Mouse (Mus musculus): ENCODE data around the gene Tbc1d2b. TPM values are rescaled to one million over a fixed set of nuclear protein-coding genes. Genes with fewer than 3 reads are reported as not detected.

Tbc1d2b gene
- polyA plus RNA-seq, 1 experiment: 2.9 TPM

DNA sequence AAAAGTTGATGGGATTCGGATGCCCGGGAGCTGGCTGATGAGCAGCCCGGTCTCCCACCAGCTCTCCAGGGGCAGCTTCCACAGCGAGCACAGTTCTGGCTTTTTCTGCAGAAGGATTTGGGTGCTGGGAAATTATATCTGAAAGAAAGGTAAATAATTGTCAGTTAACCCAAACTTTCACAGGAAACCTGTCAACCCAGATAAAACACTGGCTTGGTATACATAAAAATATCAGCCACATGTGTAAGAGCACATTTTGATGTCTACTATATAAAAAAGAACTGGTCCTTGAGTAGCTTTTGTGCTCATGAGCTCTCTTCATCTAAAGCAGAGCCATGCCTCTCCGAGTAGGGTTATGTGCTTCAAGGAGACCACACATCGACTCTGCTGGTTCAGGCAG, 29.6 kb downstream of the Tbc1d2b start:
- TF ChIP-seq CEBPB (IDR thresholded peaks at IDR 0.05; ENCODE audit: insufficient read depth, poor library complexity, severe bottlenecking) (no peak), MYOD1 (IDR thresholded peaks at IDR 0.05; ENCODE audit: control insufficient read depth in 1 of 3, insufficient read length in 2 of 3, low read depth in 2 of 3) (no peak), SRF (IDR thresholded peaks at IDR 0.05; ENCODE audit: control insufficient read depth, insufficient read length, low read depth) (no peak), TCF3 (IDR thresholded peaks at IDR 0.05; ENCODE audit: insufficient read length, low read depth) (no peak), REST (IDR thresholded peaks at IDR 0.05; ENCODE audit: insufficient read depth, insufficient read length) (no peak), MYOG (IDR thresholded peaks at IDR 0.05; ENCODE audit: control insufficient read depth in 1 of 3, insufficient read depth in 1 of 3, insufficient read length in 2 of 3, low read depth in 2 of 3) (no peak), MAX (IDR thresholded peaks at IDR 0.05; ENCODE audit: low read depth) (no peak), POLR2A (IDR thresholded peaks at IDR 0.05; ENCODE audit: insufficient read length, low read depth) (no peak), POLR2AphosphoS2 (IDR thresholded peaks at IDR 0.05; ENCODE audit: insufficient read length, low read depth) (no peak), USF1 (IDR thresholded peaks at IDR 0.05; ENCODE audit: low read depth) (no peak), TCF12 (IDR thresholded peaks at IDR 0.05; ENCODE audit: insufficient read depth, poor library complexity, severe bottlenecking) (no peak), E2F4 (IDR thresholded peaks at IDR 0.05; ENCODE audit: insufficient read depth) (no peak)
- Histone ChIP-seq H3ac (ENCODE audit: control insufficient read depth, insufficient read length) (no peak overlapping the region), H3K4me2 (ENCODE audit: low read depth) (no peak overlapping the region), H3K27me3 (ENCODE audit: control insufficient read depth, insufficient read depth, insufficient read length) (no peaks in the 10 kb centered on the region), H3K36me3 (ENCODE audit: control insufficient read depth, insufficient read depth) (no peaks in the 10 kb centered on the region), H3K4me3 (no peak overlapping the region), H3K79me2 (ENCODE audit: control insufficient read depth, insufficient read depth) (no peaks in the 10 kb centered on the region)

DNA sequence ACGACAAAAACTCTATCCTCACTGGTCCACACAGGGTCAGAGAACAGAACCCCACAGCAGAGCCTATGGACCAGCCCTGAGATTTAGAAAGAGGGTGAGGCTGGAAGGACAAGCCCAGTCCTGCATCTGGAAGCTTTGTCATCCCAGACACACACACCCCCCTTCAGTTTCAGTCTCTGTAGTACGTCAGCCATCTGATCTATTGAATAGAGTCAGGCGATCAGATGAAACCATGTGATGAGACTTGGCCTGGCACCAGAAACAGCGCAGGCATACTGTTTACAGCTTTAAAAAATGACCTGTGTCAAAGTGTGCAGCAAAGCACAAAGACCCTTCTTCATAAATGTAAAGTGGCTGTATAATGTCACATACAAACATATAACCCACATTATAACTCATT, 30.0 kb downstream of the Tbc1d2b start:
- no peaks in the 10 kb centered on the region for H3K79me2 ChIP-seq (ENCODE audit: control insufficient read depth, insufficient read depth)
- no peaks in the 10 kb centered on the region for H3K36me3 ChIP-seq (ENCODE audit: control insufficient read depth, insufficient read depth)
- no peaks in the 10 kb centered on the region for H3K27me3 ChIP-seq (ENCODE audit: control insufficient read depth, insufficient read depth, insufficient read length)
- H3ac ChIP-seq (ENCODE audit: control insufficient read depth, insufficient read length): no peak overlapping the region
- TF ChIP-seq REST (IDR thresholded peaks at IDR 0.05; ENCODE audit: insufficient read depth, insufficient read length): no peak
- no peak for TF ChIP-seq SRF (IDR thresholded peaks at IDR 0.05; ENCODE audit: control insufficient read depth, insufficient read length, low read depth)
- TF ChIP-seq CEBPB (IDR thresholded peaks at IDR 0.05; ENCODE audit: insufficient read depth, poor library complexity, severe bottlenecking): no peak
- no peak for TF ChIP-seq POLR2A (IDR thresholded peaks at IDR 0.05; ENCODE audit: insufficient read length, low read depth)
- H3K4me2 ChIP-seq (ENCODE audit: low read depth): no peak overlapping the region
- H3K4me3 ChIP-seq: no peak overlapping the region

DNA sequence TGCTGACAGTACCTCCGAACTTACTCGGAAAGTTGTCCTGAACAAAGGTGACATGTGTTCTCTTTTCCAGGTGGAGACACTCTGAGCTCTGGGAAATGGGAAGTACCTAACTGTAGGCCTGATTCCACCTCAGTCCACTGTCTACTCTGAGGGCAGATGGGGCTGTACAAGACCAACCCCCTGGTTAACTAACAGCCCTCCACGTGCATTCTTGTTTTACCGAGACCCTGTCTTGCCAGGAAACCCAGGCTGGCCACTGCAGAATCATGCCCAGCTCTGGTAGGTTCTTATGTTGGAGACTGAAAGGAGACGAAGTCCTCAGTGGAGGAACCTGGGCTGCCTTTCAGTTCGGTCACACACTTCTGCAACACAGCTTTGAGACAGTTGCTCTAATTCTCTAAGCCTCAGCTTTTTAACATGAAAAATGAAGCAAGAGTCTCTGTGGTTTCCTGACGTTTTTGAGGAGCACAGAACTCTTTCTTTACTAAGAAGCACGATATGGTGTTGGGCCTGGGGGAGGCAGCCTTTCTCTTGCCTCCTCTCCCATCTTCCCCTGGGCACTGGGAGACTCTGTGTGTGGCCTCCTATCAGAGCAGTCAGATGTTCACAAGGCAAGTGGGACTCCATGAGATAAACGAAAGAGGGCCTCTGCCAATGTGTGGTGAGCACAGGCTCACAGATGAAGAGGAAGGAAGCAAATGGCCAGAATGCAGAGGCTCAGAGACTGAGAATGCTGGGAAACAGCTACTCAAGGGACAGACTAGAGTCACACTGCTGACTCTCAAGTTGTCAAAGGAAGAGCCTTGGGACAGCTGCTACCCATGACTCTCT, 33.2 kb downstream of the Tbc1d2b start:
- H3K4me3 ChIP-seq: no peak overlapping the region
- TF ChIP-seq CEBPB (IDR thresholded peaks at IDR 0.05; ENCODE audit: insufficient read depth, poor library complexity, severe bottlenecking) (no peak), TCF12 (IDR thresholded peaks at IDR 0.05; ENCODE audit: insufficient read depth, poor library complexity, severe bottlenecking) (no peak), POLR2A (IDR thresholded peaks at IDR 0.05; ENCODE audit: insufficient read length, low read depth) (no peak), E2F4 (IDR thresholded peaks at IDR 0.05; ENCODE audit: insufficient read depth) (no peak), POLR2AphosphoS2 (IDR thresholded peaks at IDR 0.05; ENCODE audit: insufficient read length, low read depth) (no peak), USF1 (IDR thresholded peaks at IDR 0.05; ENCODE audit: low read depth) (no peak), SRF (IDR thresholded peaks at IDR 0.05; ENCODE audit: control insufficient read depth, insufficient read length, low read depth) (no peak), MAX (IDR thresholded peaks at IDR 0.05; ENCODE audit: low read depth) (no peak), TCF3 (IDR thresholded peaks at IDR 0.05; ENCODE audit: insufficient read length, low read depth) (no peak), REST (IDR thresholded peaks at IDR 0.05; ENCODE audit: insufficient read depth, insufficient read length) (no peak), MYOG (IDR thresholded peaks at IDR 0.05; ENCODE audit: control insufficient read depth in 1 of 3, insufficient read depth in 1 of 3, insufficient read length in 2 of 3, low read depth in 2 of 3) (no peak), MYOD1 (IDR thresholded peaks at IDR 0.05; ENCODE audit: control insufficient read depth in 1 of 3, insufficient read length in 2 of 3, low read depth in 2 of 3) (no peak)
- H3K27me3 ChIP-seq (ENCODE audit: control insufficient read depth, insufficient read depth, insufficient read length): no peaks in the 10 kb centered on the region
- H3K79me2 ChIP-seq (ENCODE audit: control insufficient read depth, insufficient read depth): no peaks in the 10 kb centered on the region
- H3K36me3 ChIP-seq (ENCODE audit: control insufficient read depth, insufficient read depth): no peaks in the 10 kb centered on the region
- H3K4me2 ChIP-seq (ENCODE audit: low read depth): no peak overlapping the region
- H3ac ChIP-seq (ENCODE audit: control insufficient read depth, insufficient read length): no peak overlapping the region

DNA sequence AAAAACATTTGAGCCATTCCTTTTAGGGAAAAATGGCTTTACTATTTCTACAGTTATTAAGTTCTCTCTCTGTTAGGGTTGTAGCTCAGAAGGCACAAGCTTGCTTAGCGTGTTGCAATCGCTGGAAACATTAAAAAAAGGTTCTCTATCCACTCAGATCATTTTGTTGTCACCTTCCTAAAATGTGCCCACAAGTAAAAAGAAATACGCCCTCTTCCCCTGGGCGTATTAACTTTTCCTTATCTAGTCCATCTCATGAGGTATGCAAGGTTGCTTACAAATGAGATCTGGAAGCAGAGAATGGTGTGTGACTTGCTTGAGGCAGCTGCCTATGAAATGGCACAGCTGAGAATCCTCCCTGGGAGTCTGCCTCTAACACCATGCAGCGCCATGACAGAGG, 33.8 kb downstream of the Tbc1d2b start:
- Histone ChIP-seq H3K27me3 (ENCODE audit: control insufficient read depth, insufficient read depth, insufficient read length) (no peaks in the 10 kb centered on the region), H3K4me3 (no peak overlapping the region), H3K36me3 (ENCODE audit: control insufficient read depth, insufficient read depth) (no peaks in the 10 kb centered on the region), H3K79me2 (ENCODE audit: control insufficient read depth, insufficient read depth) (no peaks in the 10 kb centered on the region), H3ac (ENCODE audit: control insufficient read depth, insufficient read length) (no peak overlapping the region), H3K4me2 (ENCODE audit: low read depth) (no peak overlapping the region)
- TF ChIP-seq TCF12 (IDR thresholded peaks at IDR 0.05; ENCODE audit: insufficient read depth, poor library complexity, severe bottlenecking): no peak
- no peak for TF ChIP-seq TCF3 (IDR thresholded peaks at IDR 0.05; ENCODE audit: insufficient read length, low read depth)
- no peak for TF ChIP-seq POLR2AphosphoS2 (IDR thresholded peaks at IDR 0.05; ENCODE audit: insufficient read length, low read depth)
- TF ChIP-seq SRF (IDR thresholded peaks at IDR 0.05; ENCODE audit: control insufficient read depth, insufficient read length, low read depth): no peak
- no peak for TF ChIP-seq CEBPB (IDR thresholded peaks at IDR 0.05; ENCODE audit: insufficient read depth, poor library complexity, severe bottlenecking)
- TF ChIP-seq MYOG (IDR thresholded peaks at IDR 0.05; ENCODE audit: control insufficient read depth in 1 of 3, insufficient read depth in 1 of 3, insufficient read length in 2 of 3, low read depth in 2 of 3): no peak
- no peak for TF ChIP-seq MAX (IDR thresholded peaks at IDR 0.05; ENCODE audit: low read depth)
- TF ChIP-seq USF1 (IDR thresholded peaks at IDR 0.05; ENCODE audit: low read depth): no peak
- no peak for TF ChIP-seq E2F4 (IDR thresholded peaks at IDR 0.05; ENCODE audit: insufficient read depth)
- no peak for TF ChIP-seq POLR2A (IDR thresholded peaks at IDR 0.05; ENCODE audit: insufficient read length, low read depth)
- no peak for TF ChIP-seq MYOD1 (IDR thresholded peaks at IDR 0.05; ENCODE audit: control insufficient read depth in 1 of 3, insufficient read length in 2 of 3, low read depth in 2 of 3)
- no peak for TF ChIP-seq REST (IDR thresholded peaks at IDR 0.05; ENCODE audit: insufficient read depth, insufficient read length)
